Mouse (Mus musculus) gastrocnemius, postnatal 4 days (tissue): ENCODE measurements around the gene Lama5. TPM values are rescaled to one million over a fixed set of nuclear protein-coding genes. Genes with fewer than 3 reads are reported as not detected.
A peak's percentile ranks its signal among the peaks of the same experiment; 100 is the strongest.

Experiments
- DNase-seq, 2 experiments: peaks; one replicate each; pipeline ENCODE4 v3.0.0; 2021 to 2022; ENCODE audit warnings: low spot score in 2 of 2, mixed read lengths in 2 of 2
- total RNA-seq, 2 experiments: library from RNA; stranded (reverse); gene quantifications; 2 replicates each; pipeline ENCODE4 v1.2.3; 2021

The Lama5 gene
- total RNA-seq, 2 experiments from 2014 or later: 32.3 to 42.7 TPM

GRCm38 (mm10) chr2:180255701-180256100 is 30.0 kb upstream of the Lama5 start:
- no peak for DNase-seq

GRCm38 (mm10) chr2:180254436-180255209 is 29.0 kb upstream of the Lama5 start:
- no peak for DNase-seq

- DNase-seq: no peak
These were observed 26.2 kb upstream of the Lama5 start for GRCm38 (mm10) chr2:180251838-180252237.

- DNase-seq: peak; percentile 54 to 74
These were observed 25.4 kb upstream of the Lama5 start for GRCm38 (mm10) chr2:180250930-180251611.

DNA sequence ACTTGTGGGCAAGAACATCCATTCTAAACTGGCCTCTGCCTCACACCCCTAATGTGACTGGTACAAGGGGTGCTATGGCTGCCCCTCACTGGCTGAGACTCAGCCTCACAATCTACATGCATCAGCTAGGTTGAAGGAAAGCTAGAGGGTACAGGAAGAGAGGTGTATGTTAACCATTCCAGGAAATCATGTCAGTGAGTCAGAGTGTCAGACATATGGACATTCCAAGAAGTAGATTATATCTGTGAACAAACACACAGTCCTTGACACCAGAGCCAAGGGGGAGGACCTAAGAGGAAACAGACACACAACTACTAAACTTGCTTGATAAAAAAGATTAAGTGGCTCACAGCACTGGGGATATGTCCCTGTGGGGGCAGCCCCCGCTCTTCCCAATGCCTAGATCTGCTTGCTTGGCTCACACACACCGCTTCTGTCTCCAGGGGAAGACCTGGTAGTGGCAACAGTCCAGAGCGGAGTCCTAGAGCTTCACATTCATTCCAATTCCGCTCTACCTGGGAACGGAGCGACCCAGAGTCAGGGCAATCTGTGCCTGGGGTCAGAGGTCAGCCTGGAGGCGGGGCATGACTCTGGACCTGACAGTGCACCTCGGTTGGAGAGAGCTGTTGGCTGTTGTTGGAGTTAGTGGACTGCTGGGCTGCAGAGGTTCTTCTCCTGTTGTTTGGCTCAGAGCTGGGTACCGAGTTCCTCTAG is 23.4 kb upstream of the Lama5 start:
- DNase-seq: no peak

- no peak for DNase-seq
These were observed 22.3 kb upstream of the Lama5 start for GRCm38 (mm10) chr2:180247916-180248315.

DNA sequence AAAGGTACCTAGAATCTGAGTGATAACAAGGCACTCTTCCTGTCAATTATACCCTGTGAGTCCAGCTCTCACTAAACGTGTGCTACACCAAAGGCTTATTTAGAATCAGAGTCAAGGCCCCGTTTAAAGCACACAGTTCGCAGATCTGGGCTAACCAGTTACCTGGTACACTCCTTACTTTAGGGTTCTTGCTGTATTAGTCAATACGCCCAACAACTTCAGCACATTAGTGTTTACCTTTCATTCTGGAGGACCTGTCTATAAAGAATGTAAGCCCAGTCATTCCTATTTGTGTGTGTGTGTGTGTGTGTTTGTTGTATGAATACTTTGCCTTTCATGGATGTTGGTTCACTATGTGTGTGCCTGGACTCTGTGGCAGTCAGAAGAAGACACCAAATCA is 17.4 kb upstream of the Lama5 start:
- no peak for DNase-seq

GRCm38 (mm10) chr2:180238591-180238990 is 12.9 kb upstream of the Lama5 start:
- no peak for DNase-seq

DNA sequence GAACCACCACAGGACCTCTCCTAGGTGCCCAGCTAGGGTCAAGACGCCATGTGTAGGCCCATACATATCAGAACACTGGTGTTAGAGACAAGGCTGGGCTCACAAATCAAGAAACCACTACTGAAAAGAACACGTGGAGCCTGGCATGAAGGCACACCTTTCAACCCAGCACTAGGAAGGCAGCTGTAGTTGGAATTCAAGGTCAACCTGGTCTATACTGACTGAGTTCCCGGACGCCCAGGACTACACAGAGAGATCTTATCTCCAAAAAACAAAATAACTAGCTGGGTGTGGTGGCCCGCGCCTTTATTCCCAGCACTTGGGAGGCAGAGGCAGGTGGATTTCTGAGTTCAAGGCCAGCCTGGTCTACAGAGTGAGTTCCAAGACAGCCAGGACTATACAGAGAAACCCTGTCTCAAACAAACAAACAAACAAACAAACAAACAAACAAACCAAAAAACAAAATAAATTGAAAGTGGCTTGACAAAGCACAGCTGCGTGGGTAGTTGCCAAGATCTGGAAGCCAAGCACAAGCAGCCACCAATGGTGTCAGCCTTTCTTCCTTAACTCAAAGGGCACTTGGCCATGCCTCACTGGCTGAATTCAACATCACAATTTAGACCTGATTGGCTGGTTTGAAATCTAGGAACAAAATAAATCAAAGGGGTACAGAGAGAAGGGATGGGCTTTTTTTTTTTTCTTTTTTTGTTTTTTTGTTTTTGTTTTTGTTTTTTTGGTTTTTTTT is 12.1 kb upstream of the Lama5 start:
- no peak for DNase-seq

DNA sequence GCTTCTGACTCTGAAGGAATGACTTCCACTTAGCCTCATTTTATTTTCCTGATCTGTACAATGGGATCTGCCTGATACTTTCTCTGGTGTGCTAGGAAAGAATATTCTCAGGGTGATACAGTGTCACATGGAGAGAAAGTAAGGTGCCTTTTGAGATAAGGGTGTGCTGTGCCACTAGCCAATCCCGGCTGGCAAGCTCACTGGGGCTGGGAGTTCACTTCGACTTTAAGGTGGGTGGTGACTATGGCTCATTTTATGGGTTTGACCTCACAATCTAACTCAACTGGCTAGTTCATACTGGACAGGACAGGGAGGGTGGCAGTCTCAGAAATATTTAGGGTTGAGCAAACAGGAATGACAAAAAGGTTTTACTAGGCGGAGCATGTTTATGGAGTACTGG is 11.3 kb upstream of the Lama5 start:
- no peak for DNase-seq

- DNase-seq: no peak
These were observed 10.8 kb upstream of the Lama5 start for GRCm38 (mm10) chr2:180236500-180236899.

DNA sequence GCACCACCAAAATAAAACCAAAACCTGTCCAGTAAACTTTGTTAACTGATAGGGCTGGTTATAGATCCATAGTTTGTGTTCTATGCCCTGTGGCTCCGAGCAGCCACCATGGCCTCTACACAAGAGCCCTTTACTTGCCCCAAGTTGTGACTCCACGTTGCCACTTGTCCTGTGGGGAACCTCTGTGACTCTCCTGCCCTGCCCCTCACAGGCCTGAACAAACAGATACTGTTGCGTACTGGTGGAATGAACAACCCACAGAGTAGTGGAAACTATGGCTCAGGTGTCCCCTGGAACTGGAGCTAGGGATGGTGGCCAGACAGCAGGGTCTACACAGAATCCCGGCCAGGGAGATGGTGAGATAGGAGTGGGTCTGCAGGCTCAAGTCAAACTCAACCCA is 10.1 kb upstream of the Lama5 start:
- no peak for DNase-seq

DNA sequence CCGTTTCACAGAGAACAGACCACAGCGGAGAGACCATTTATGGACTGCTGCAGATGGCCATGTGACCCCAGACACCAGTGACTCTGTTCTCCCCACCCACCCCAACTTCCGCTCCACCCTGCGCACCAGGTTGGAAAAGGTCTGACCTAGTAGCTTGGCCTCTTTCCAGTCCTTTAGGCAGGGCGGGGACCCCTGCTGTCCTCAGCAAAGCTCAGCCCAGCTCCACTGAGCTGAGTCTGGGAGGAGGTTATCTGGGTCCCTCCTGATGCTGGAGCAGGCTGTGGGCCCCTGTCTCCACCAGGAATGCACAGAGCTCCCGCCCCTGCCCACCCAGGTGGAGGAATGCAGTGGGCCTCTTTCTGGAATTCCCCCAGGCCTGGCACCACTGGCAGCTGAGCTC is 9.3 kb upstream of the Lama5 start:
- no peak for DNase-seq

DNA sequence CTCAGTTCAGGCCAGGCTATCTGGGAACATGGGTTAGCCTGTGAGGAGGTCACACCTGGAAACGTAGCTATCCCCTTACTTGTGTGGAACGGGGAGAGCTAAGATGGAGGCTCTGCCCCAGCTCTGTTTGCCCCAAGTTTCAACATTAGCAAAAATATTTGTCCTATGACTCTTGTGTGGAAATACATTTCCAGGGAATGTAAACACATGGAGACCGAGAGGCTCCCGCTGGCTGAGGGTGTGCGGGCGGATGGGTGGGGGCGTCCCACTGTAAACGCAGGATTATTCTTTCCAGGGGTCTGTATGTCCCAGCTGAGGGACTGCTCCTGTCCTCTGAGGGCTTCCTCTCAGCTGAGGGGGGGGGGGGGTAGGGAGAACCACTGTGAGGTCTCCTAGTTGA is 8.7 kb upstream of the Lama5 start:
- DNase-seq: no peak

GRCm38 (mm10) chr2:180233101-180233904 is 7.6 kb upstream of the Lama5 start:
- DNase-seq: no peak

DNA sequence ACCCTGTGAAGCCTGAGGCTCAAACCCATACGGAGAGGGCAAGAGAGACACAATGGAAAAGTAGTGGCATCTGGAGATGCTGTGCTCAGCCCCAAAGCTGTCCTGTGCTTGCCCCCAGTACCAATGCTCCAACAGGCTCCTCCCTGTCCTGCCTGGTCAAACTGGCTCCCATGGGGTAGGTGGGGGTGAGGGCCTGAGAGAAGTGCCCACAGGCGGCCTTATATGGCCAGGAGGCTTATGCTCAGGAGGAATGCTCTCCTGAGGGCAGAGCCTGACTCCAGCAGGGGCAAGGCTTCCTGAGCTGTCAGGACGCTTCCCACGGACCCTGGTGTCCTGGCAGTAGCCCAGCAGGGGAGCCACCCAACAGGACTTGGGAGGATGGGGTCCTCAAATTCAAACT is 4.8 kb upstream of the Lama5 start:
- DNase-seq: no peak

GRCm38 (mm10) chr2:180229129-180229528 is 3.5 kb upstream of the Lama5 start:
- no peak for DNase-seq

- DNase-seq: peak in 1 of 2 experiments; percentile 73
These were observed 2.9 kb upstream of the Lama5 start for GRCm38 (mm10) chr2:180228592-180228991.

- no peak for DNase-seq
These were observed 2.4 kb upstream of the Lama5 start for GRCm38 (mm10) chr2:180228060-180228458.

DNA sequence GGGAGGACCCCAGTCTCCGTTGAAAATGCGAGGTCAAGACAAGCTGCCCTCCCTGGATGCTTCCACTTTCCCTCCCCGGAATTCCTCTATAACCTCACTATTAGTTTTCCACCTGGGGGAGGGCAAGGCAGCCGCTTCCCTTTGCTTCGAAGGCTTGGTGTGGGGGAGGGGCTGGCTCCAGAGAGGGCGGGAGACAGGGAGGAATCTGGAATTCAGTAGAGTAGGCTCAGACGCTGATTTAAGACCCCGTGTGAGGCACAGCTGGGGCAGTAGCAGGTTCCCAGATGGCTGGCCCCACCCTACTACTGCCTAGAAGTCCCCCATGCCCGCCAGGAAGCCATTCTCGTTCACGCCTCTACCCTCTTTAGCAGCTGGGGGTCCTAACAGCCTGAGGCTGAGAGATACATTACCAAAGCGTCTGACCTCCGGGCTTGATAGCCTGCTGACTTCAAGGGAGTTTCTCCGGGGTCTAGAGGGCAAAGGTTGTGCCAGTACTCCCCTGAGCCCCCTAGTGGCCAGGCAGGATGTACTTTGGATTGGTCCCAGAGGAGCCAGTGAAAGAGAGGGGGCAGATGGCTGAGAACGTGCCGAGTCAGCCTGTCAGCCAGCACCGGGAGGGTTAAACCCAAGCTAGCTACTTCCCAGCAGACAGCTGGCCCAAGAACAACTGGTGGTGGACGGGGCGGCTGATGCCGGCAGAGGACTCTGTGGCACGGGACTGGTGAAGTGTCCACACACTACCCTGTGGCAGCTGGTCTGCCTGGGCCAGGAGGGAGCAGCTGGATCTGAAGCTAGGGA is 1.8 kb upstream of the Lama5 start:
- peak in 1 of 2 experiments; percentile 66 for DNase-seq
